Mouse (Mus musculus) embryonic fibroblast, embryonic 13.5 days (primary cell): Measurements from ENCODE around the gene Fbxw5.

Experiments used
- CTCF ChIP-seq: IDR thresholded peaks from 2 replicates; pipeline ENCODE4 v1.5.1; 2011; ENCODE audit warnings: mild to moderate bottlenecking, control low read depth, low read length, moderate library complexity, borderline replicate concordance; ENCODE audit not compliant: insufficient read depth
- POLR2A ChIP-seq: IDR thresholded peaks from 2 replicates; pipeline ENCODE4 v1.6.1; 2011; ENCODE audit warnings: low read depth, mild to moderate bottlenecking, control low read depth, low read length, moderate library complexity

- TF ChIP-seq POLR2A, result no peak
- TF ChIP-seq CTCF, result no peak
Observed at GRCm38 (mm10) chr2:25465256-25465655, 35.3 kb upstream of the Fbxw5 start.
